In genomic region chr7:79129883-79130282, GRCm38 (mm10) we compare ENCODE assay signal across 10 mouse cellular contexts. TPM values are rescaled to one million over a fixed set of nuclear protein-coding genes. Genes with fewer than 3 reads are reported as not detected.
DNase-seq lines count a peak whose midpoint lies in the region; ATAC-seq lines count a peak whose summit lies in the region.
"Had no signal": no experiment of that assay in that cellular context is flagged by ENCODE, and none has a peak within 500 bp of the region (broad histone marks: within the 10 kb centered on the region; RNA-seq: fewer than 3 reads in every experiment).

No protein-coding gene starts in this region.

- H3K27ac ChIP-seq in heart, embryonic 14.5 days (replicated peaks in 1 of 2; ENCODE audit: control insufficient read depth in 1 of 2, insufficient read depth in 1 of 2, low read depth in 2 of 2, low read length in 2 of 2): no peak overlapping the region
- no peak overlapping the region for H3K27ac ChIP-seq in forebrain, embryonic 16.5 days (ENCODE audit: low read length)
- no peak overlapping the region for H3K27ac ChIP-seq in midbrain, embryonic 11.5 days (ENCODE audit: low read depth, low read length)

- H3K36me3 ChIP-seq in heart, embryonic 14.5 days (ENCODE audit: control insufficient read depth, insufficient read depth, low read length): peaks cover 17% of the 10 kb centered on the region
- no peaks in the 10 kb centered on the region for H3K36me3 ChIP-seq in forebrain, embryonic 16.5 days (ENCODE audit: control insufficient read depth, insufficient read depth)
- no peaks in the 10 kb centered on the region for H3K36me3 ChIP-seq in midbrain, embryonic 11.5 days (ENCODE audit: control insufficient read depth, insufficient read depth, low read length)

- H3K9ac ChIP-seq in heart, embryonic 14.5 days (ENCODE audit: low read length): no peak overlapping the region
- H3K9ac ChIP-seq in forebrain, embryonic 16.5 days (replicated peaks; ENCODE audit: low read depth, low read length): no peak overlapping the region
- H3K9ac ChIP-seq in midbrain, embryonic 11.5 days (ENCODE audit: low read length): no peak overlapping the region

- H3K4me3 ChIP-seq in heart, embryonic 14.5 days (ENCODE audit: control insufficient read depth in 1 of 2, insufficient read depth in 1 of 2, low read depth in 1 of 2, low read length in 2 of 2): peak overlapping the region in 1 of 2 experiments; percentile 32; a peak in 1 of 4 replicates
- H3K4me3 ChIP-seq in forebrain, embryonic 16.5 days (replicated peaks; ENCODE audit: low read length): no peak overlapping the region
- H3K4me3 ChIP-seq in midbrain, embryonic 11.5 days (ENCODE audit: low read depth, low read length): no peak overlapping the region

- H3K9me3 ChIP-seq in heart, embryonic 14.5 days (ENCODE audit: control insufficient read depth, low read length): no peaks in the 10 kb centered on the region
- H3K9me3 ChIP-seq in forebrain, embryonic 16.5 days (ENCODE audit: control insufficient read depth, low read length): no peaks in the 10 kb centered on the region
- no peaks in the 10 kb centered on the region for H3K9me3 ChIP-seq in midbrain, embryonic 11.5 days (ENCODE audit: control insufficient read depth, low read length)

- 13% methylated on average over 8 of the region's 8 CpGs for WGBS in heart, embryonic 14.5 days
- WGBS in forebrain, embryonic 16.5 days: 16% methylated on average over 8 of the region's 8 CpGs
- 11% methylated on average over 8 of the region's 8 CpGs for whole genome bisulfite sequencing in midbrain, embryonic 11.5 days

- peaks cover 16 to 45% of the 10 kb centered on the region in 2 experiments for H3K4me1 ChIP-seq in heart, embryonic 14.5 days (ENCODE audit: control insufficient read depth in 2 of 2, insufficient read depth in 2 of 2, low read length in 2 of 2)
- peaks cover 7% of the 10 kb centered on the region; the same call in 1 of the 2 replicates for H3K4me1 ChIP-seq in forebrain, embryonic 16.5 days (replicated peaks; ENCODE audit: control insufficient read depth, insufficient read depth, low read length)
- H3K4me1 ChIP-seq in midbrain, embryonic 11.5 days (ENCODE audit: control insufficient read depth, insufficient read depth, low read length): peaks cover 10% of the 10 kb centered on the region; the same call in 1 of the 2 replicates

- no peak for DNase-seq in heart, adult 8-10 months (ENCODE audit: low spot score)
- peak; percentile 58 for DNase-seq in ZHBTc4 (ENCODE audit: low read depth, low spot score)
- peak; percentile 88 for DNase-seq in midbrain, embryonic 11.5 days (ENCODE audit: low spot score, missing footprints)
- DNase-seq in adrenal gland, adult 8-10 months: no peak
- no peak for DNase-seq in right cerebral cortex, adult 18-20 months
- no peak for DNase-seq in ovary, postnatal 36 days (ENCODE audit: low spot score)
- DNase-seq: cerebellum, postnatal 36 days; layer of hippocampus, postnatal 36 days had no signal

- no peak for ATAC-seq in heart, embryonic 14.5 days (ENCODE audit: insufficient number of reproducible peaks, insufficient read depth, low FRiP score, low read depth)
- ATAC-seq in forebrain, embryonic 16.5 days: no peak
- no peak for ATAC-seq in midbrain, embryonic 11.5 days (ENCODE audit: low FRiP score)

- H3K4me2 ChIP-seq in heart, embryonic 14.5 days (ENCODE audit: low read length): peak overlapping the region; percentile 69
- H3K4me2 ChIP-seq in forebrain, embryonic 16.5 days (ENCODE audit: low read length): peak overlapping the region; percentile 41
- peak overlapping the region; percentile 37; the same call in 1 of the 2 replicates for H3K4me2 ChIP-seq in midbrain, embryonic 11.5 days

- peaks cover 4% of the 10 kb centered on the region; the same call in 1 of the 2 replicates for H3K27me3 ChIP-seq in heart, embryonic 14.5 days (ENCODE audit: control insufficient read depth, insufficient read depth, low read length)
- 0 out of 2 replicates have a peak, but pooled peaks cover 3% of the 10 kb centered on the region for H3K27me3 ChIP-seq in forebrain, embryonic 16.5 days (replicated peaks; ENCODE audit: control insufficient read depth, insufficient read depth, low read length)
- peaks cover 3% of the 10 kb centered on the region; the same call in 1 of the 2 replicates for H3K27me3 ChIP-seq in midbrain, embryonic 11.5 days (ENCODE audit: control insufficient read depth, insufficient read depth, low read length)

RNA-seq across cellular contexts. Expression of gene Hapln3, which starts 0.9 kb away (rescaled TPM):
- 0.93 and 2.0 TPM in 2 replicates for polyA plus RNA-seq in heart, embryonic 14.5 days (2014; fragmentation: Nextera tagmentation; extraction: Ambion mirVana)
- total RNA-seq in heart, adult 8-10 months (2022): 1 to 10 TPM in 1 of 4 experiments, under 1 TPM in 3; 0.08 to 1.1 (median 0.30) TPM
- 1.7 and 3.4 TPM in 2 replicates for polyA plus RNA-seq in forebrain, embryonic 16.5 days (2015; fragmentation: Nextera tagmentation; extraction: Ambion mirVana)
- 2.1 and 2.7 TPM in 2 replicates for polyA plus RNA-seq in midbrain, embryonic 11.5 days (2014; fragmentation: Nextera tagmentation; extraction: Ambion mirVana)
- 1 to 10 TPM in 1 of 4 experiments, under 1 TPM in 3; 0.55 to 2.0 (median 0.67) TPM for total RNA-seq in adrenal gland, adult 8-10 months (2022)

RNA-seq across cellular contexts. Expression of gene Mfge8, which starts 19.0 kb away (rescaled TPM):
- 260 and 264 TPM in 2 replicates for polyA plus RNA-seq in heart, embryonic 14.5 days (2014; fragmentation: Nextera tagmentation; extraction: Ambion mirVana)
- total RNA-seq in heart, adult 8-10 months (2022): 100 to 1,000 TPM; 124 to 143 (median 129) TPM
- polyA plus RNA-seq in forebrain, embryonic 16.5 days (2015; fragmentation: Nextera tagmentation; extraction: Ambion mirVana): 185 and 210 TPM in 2 replicates
- polyA plus RNA-seq in midbrain, embryonic 11.5 days (2014; fragmentation: Nextera tagmentation; extraction: Ambion mirVana): 70.6 and 76.9 TPM in 2 replicates
- total RNA-seq in adrenal gland, adult 8-10 months (2022): 100 to 1,000 TPM; 263 to 328 (median 290) TPM

Comparison
In these comparisons a context has a peak if more than half of its experiments do, and no peak if none do; other contexts are left out.
1. DNase-seq: peak in ZHBTc4 (single experiment) and midbrain, embryonic 11.5 days (single experiment); none in heart, adult 8-10 months (single experiment), adrenal gland, adult 8-10 months (single experiment), right cerebral cortex, adult 18-20 months (single experiment) and ovary, postnatal 36 days (single experiment).
2. Peak in every context shown above with its lines, with median percentiles within 50 percentile points of each other: H3K4me2 ChIP-seq.